Mouse (Mus musculus) stomach, postnatal 0 days (tissue): ENCODE results near the gene Aif1. TPM values are rescaled to one million over a fixed set of nuclear protein-coding genes. Genes with fewer than 3 reads are reported as not detected.

ENCODE experiments used
- ATAC-seq: fragments of 200-750 bp; cut with Nextera tagmentation; 2 replicates; pipeline ENCODE4 v1.8.0; 2017; ENCODE audit not compliant: low FRiP score, low TSS enrichment
- DNase-seq: peaks from one replicate; pipeline ENCODE4 v3.0.0-alpha.2; 2016; ENCODE audit warnings: low spot score
- H3K27ac ChIP-seq: fragments of 300-500 bp; sonication (generic); replicated peaks from 2 replicates; pipeline ENCODE4 v1.5.1; 2014; ENCODE audit warnings: mild to moderate bottlenecking, control low read depth
- H3K27me3 ChIP-seq: fragments of 300-500 bp; sonication (generic); 2 replicates; pipeline ENCODE4 v1.6.1; 2014; ENCODE audit warnings: low read length; ENCODE audit not compliant: control insufficient read depth, insufficient read depth
- H3K36me3 ChIP-seq: fragments of 300-500 bp; sonication (generic); 2 replicates; pipeline ENCODE4 v1.6.1; 2014; ENCODE audit warnings: low read length, mixed read lengths; ENCODE audit not compliant: control insufficient read depth, insufficient read depth
- H3K4me1 ChIP-seq: fragments of 300-500 bp; sonication (generic); replicated peaks from 2 replicates; pipeline ENCODE4 v1.6.1; 2014; ENCODE audit warnings: antibody characterized with exemption; ENCODE audit not compliant: control insufficient read depth, insufficient read depth
- H3K4me2 ChIP-seq: fragments of 300-500 bp; sonication (generic); replicated peaks from 2 replicates; pipeline ENCODE4 v1.6.1; 2014; ENCODE audit warnings: low read depth, mild to moderate bottlenecking, control low read depth, moderate library complexity
- H3K4me3 ChIP-seq: fragments of 300-500 bp; sonication (generic); 2 replicates; pipeline ENCODE4 v1.5.1; 2014; ENCODE audit warnings: low read depth, low read length, control low read depth
- H3K9ac ChIP-seq: fragments of 300-500 bp; sonication (generic); 2 replicates; pipeline ENCODE4 v1.6.1; 2014; ENCODE audit warnings: mild to moderate bottlenecking, low read length, control low read depth, mixed read lengths
- H3K9me3 ChIP-seq: fragments of 300-500 bp; sonication (generic); 2 replicates; pipeline ENCODE4 v1.6.1; 2016; ENCODE audit warnings: low read length; ENCODE audit not compliant: control insufficient read depth
- CTCF ChIP-seq: IDR thresholded peaks from 2 replicates; pipeline ENCODE4 v1.5.1; 2016; ENCODE audit warnings: antibody characterized with exemption, low read depth, mild to moderate bottlenecking, moderate library complexity
- EP300 ChIP-seq: optimal IDR thresholded peaks from 2 replicates; pipeline ENCODE3; 2016; ENCODE audit warnings: antibody characterized with exemption
- WGBS: fragments of 180-500 bp; shearing (Covaris S2); extraction: QIAGEN DNeasy Blood & Tissue Kit; methylation state at CpG from one replicate; pipeline ENCODE4 v1.1.7; 2014; 5-methylcytosine and 5-hydroxymethylcytosine counted together
- polyA plus RNA-seq: library from polyadenylated mRNA; unstranded; fragments of >200 nt; fragmentation: Nextera tagmentation; extraction: Ambion mirVana; gene quantifications from 2 replicates; pipeline ENCODE4 v1.2.1, GENCODE M21; 2015

The Aif1 gene
- polyA plus RNA-seq, 1 experiment from 2014 or later = 24.3 TPM

DNA sequence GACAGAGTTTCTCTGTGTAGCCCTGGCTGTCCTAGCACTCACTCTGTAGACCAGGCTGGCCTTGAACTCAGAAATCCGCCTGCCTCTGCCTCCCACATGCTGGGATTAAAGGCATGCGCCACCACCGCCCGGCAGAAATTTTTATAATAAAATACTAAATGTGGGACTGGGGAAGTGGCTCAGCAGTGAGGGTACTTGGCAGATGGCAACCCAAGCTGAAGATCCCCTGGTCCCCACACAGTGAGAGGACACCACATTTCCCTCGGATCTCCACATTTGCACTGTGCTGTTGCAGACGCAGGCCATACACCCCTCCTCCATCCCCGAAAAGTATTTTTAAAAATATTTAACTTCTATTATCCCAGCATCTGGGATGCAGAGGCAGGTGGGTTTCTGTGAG is 42.4 kb downstream of the Aif1 start:
- Histone ChIP-seq H3K9ac (no peak overlapping the region), H3K4me1 (no peaks in the 10 kb centered on the region), H3K4me3 (no peak overlapping the region), H3K27me3 (no peaks in the 10 kb centered on the region), H3K27ac (no peak overlapping the region), H3K4me2 (no peak overlapping the region), H3K36me3 (peaks cover 3% of the 10 kb centered on the region), H3K9me3 (no peaks in the 10 kb centered on the region)
- no peak for TF ChIP-seq EP300
- no peak for TF ChIP-seq CTCF
- no peak for ATAC-seq
- DNase-seq = no peak
- WGBS = 91% methylated on average over 7 of the region's 7 CpGs

- Histone ChIP-seq H3K4me3 (no peak overlapping the region), H3K9me3 (no peaks in the 10 kb centered on the region), H3K9ac (no peak overlapping the region), H3K27me3 (no peaks in the 10 kb centered on the region), H3K4me1 (no peaks in the 10 kb centered on the region), H3K36me3 (no peaks in the 10 kb centered on the region; the same call in none of the 2 replicates), H3K4me2 (no peak overlapping the region), H3K27ac (no peak overlapping the region)
- TF ChIP-seq EP300 (no peak), CTCF (no peak)
- DNase-seq (no peak), ATAC-seq (no peak)
- 67% methylated on average over 3 of the region's 3 CpGs for WGBS
Measured at GRCm38 (mm10) chr17:35132174-35132560, 43.7 kb downstream of the Aif1 start.

GRCm38 (mm10) chr17:35131500-35132173 is 44.2 kb downstream of the Aif1 start, which contains the start of gene Apom:
TSS of gene Apom (minus strand) at chr17:35132050.
- H3K4me2 ChIP-seq = no peak within 1 kb of the TSS
- H3K9ac ChIP-seq = no peak within 1 kb of the TSS
- ATAC-seq = no peak
- TF ChIP-seq EP300 (no peak), CTCF (no peak)
- H3K36me3 ChIP-seq = no peaks in the 10 kb centered on the region; the same call in none of the 2 replicates
- DNase-seq = no peak
- H3K4me3 ChIP-seq = no peak within 1 kb of the TSS
- H3K4me1 ChIP-seq = peaks cover 2% of the 10 kb centered on the region; the same call in 1 of the 2 replicates
- H3K9me3 ChIP-seq = no peaks in the 10 kb centered on the region
- H3K27ac ChIP-seq = no peak within 1 kb of the TSS
- no peaks in the 10 kb centered on the region for H3K27me3 ChIP-seq
- 69% methylated on average over 15 of the region's 15 CpGs for WGBS

DNA sequence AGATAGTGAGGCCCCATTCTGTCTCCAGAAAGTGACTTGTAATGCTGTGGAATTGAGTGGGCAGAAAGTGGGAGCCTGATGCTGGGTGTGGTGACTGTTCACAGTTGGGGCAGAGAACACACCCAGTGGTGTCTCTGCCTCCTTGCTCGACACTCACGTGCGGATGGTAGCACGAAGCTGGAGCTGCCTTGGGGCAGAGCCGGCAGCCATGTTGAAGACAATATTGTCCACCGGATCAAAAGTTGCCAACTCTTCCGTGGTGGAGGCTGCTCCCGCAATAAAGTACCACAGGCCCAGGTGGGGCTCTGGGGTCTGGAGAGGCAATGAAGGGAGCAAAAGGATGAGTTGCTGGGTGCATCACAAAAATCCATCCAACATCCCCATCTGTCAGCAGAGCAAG is 44.8 kb downstream of the Aif1 start:
- Histone ChIP-seq H3K27me3 (no peaks in the 10 kb centered on the region), H3K4me3 (no peak overlapping the region), H3K9ac (no peak overlapping the region), H3K27ac (no peak overlapping the region), H3K36me3 (no peaks in the 10 kb centered on the region; the same call in none of the 2 replicates), H3K4me1 (peaks cover 3% of the 10 kb centered on the region; the same call in 1 of the 2 replicates), H3K9me3 (no peaks in the 10 kb centered on the region), H3K4me2 (no peak overlapping the region)
- 91% methylated on average over 8 of the region's 8 CpGs for WGBS
- no peak for DNase-seq
- no peak for TF ChIP-seq EP300
- TF ChIP-seq CTCF = no peak
- ATAC-seq = no peak

- H3K4me1 ChIP-seq = peaks cover 3% of the 10 kb centered on the region; the same call in 1 of the 2 replicates
- H3K27ac ChIP-seq = no peak overlapping the region
Measured at GRCm38 (mm10) chr17:35128996-35129395, 46.9 kb downstream of the Aif1 start.

DNA sequence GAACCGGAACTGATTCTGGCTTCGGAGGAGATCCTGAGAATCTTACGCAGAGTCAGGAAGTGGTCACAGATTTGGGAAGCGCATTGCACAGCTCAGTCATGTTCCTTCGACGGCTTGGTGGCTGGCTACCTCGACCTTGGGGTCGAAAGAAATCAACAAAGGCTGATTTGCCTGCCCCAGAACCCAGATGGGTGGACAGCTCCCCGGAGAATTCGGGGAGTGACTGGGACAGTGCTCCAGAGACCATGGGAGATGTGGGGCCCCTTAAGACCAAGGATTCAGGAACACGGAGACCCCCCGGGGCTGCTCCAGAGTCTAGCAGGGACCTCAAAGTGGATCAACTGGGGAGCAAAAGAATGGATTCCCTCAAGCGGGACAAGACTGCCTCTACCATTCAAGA is 48.9 kb downstream of the Aif1 start:
- DNase-seq (no peak), ATAC-seq (no peak)
- peaks cover 3% of the 10 kb centered on the region; the same call in 1 of the 2 replicates for H3K4me1 ChIP-seq
- H3K4me2 ChIP-seq = peak overlapping the region; percentile 85
- TF ChIP-seq EP300 = no peak
- TF ChIP-seq CTCF = no peak
- peak overlapping the region; percentile 77 for H3K9ac ChIP-seq
- WGBS = 47% methylated on average over 13 of the region's 13 CpGs
- H3K9me3 ChIP-seq = no peaks in the 10 kb centered on the region
- no peaks in the 10 kb centered on the region; the same call in none of the 2 replicates for H3K36me3 ChIP-seq
- H3K4me3 ChIP-seq = peak overlapping the region; percentile 61
- H3K27ac ChIP-seq = peak overlapping the region; percentile 87
- no peaks in the 10 kb centered on the region for H3K27me3 ChIP-seq

More at GRCm38 (mm10) chr17:35128996-35129395, 46.9 kb downstream of the Aif1 start:
- Histone ChIP-seq H3K27me3 (no peaks in the 10 kb centered on the region), H3K9me3 (no peaks in the 10 kb centered on the region), H3K4me3 (no peak overlapping the region), H3K36me3 (no peaks in the 10 kb centered on the region; the same call in none of the 2 replicates), H3K4me2 (no peak overlapping the region), H3K9ac (no peak overlapping the region)
- 73% methylated on average over 11 of the region's 11 CpGs for WGBS
- ATAC-seq (no peak), DNase-seq (no peak)
- TF ChIP-seq CTCF (no peak), EP300 (no peak)
